Mouse (Mus musculus) megakaryocyte, embryonic 14.5 days (primary cell): ENCODE measurements around the gene Dusp22.

ENCODE experiments used
- FLI1 ChIP-seq: IDR thresholded peaks from 2 replicates; pipeline ENCODE4 v1.6.1; 2012; ENCODE audit warnings: low read length, inconsistent platforms, mixed read lengths
- GATA1 ChIP-seq: IDR thresholded peaks from 3 replicates; pipeline ENCODE4 v1.6.1; 2012; ENCODE audit warnings: mixed read lengths, low read length, inconsistent platforms, borderline replicate concordance

GRCm38 (mm10) chr13:30657779-30658178, 2.0 kb upstream of the Dusp22 start:
- no peak for TF ChIP-seq GATA1
- no peak for TF ChIP-seq FLI1
